Mouse (Mus musculus) limb, embryonic 14.5 days (tissue): ENCODE data around the gene Engase. TPM values are rescaled to one million over a fixed set of nuclear protein-coding genes. Genes with fewer than 3 reads are reported as not detected.

Experiments used
- ATAC-seq: fragments of 200-750 bp; cut with Nextera tagmentation; 2 replicates; pipeline ENCODE4 v1.8.0; 2017; ENCODE audit warnings: low read depth, moderate number of reproducible peaks, moderate TSS enrichment; ENCODE audit not compliant: low FRiP score
- DNase-seq: peaks from one replicate; pipeline ENCODE4 v3.0.0-alpha.2; 2015; ENCODE audit warnings: low spot score
- H3K27ac ChIP-seq: fragments of 300-500 bp; sonication (generic); replicated peaks from 2 replicates; pipeline ENCODE4 v1.5.1; 2014; ENCODE audit warnings: low read depth, mild to moderate bottlenecking, low read length, moderate library complexity, mixed read lengths
- H3K27me3 ChIP-seq: fragments of 300-500 bp; sonication (generic); 2 replicates; pipeline ENCODE4 v1.6.1; 2014; ENCODE audit warnings: low read length, mixed read lengths; ENCODE audit not compliant: control insufficient read depth, insufficient read depth
- H3K36me3 ChIP-seq: fragments of 300-500 bp; sonication (generic); 2 replicates; pipeline ENCODE4 v1.6.1; 2014; ENCODE audit warnings: mild to moderate bottlenecking, low read length, moderate library complexity, mixed read lengths; ENCODE audit not compliant: control insufficient read depth, insufficient read depth
- H3K4me1 ChIP-seq: fragments of 300-500 bp; sonication (generic); 2 replicates; pipeline ENCODE4 v1.6.1; 2014; ENCODE audit warnings: antibody characterized with exemption, low read length, mixed read lengths; ENCODE audit not compliant: control insufficient read depth, insufficient read depth
- H3K4me2 ChIP-seq: fragments of 300-500 bp; sonication (generic); replicated peaks from 2 replicates; pipeline ENCODE4 v1.6.1; 2014; ENCODE audit warnings: low read depth, mild to moderate bottlenecking, low read length, moderate library complexity; ENCODE audit not compliant: severe bottlenecking
- H3K4me3 ChIP-seq: fragments of 300-500 bp; sonication (generic); replicated peaks from 2 replicates; pipeline ENCODE4 v1.5.1; 2014; ENCODE audit warnings: low read length
- H3K9ac ChIP-seq: fragments of 300-500 bp; sonication (generic); 2 replicates; pipeline ENCODE4 v1.6.1; 2014; ENCODE audit warnings: mild to moderate bottlenecking, low read depth, low read length, moderate library complexity; ENCODE audit not compliant: severe bottlenecking
- H3K9me3 ChIP-seq: fragments of 300-500 bp; sonication (generic); 2 replicates; pipeline ENCODE4 v1.6.1; 2016; ENCODE audit warnings: low read length; ENCODE audit not compliant: control insufficient read depth
- POLR2A ChIP-seq: fragments of 200-500 bp; IDR thresholded peaks from 2 replicates; pipeline ENCODE4 v1.8.0; 2012; ENCODE audit warnings: inconsistent platforms, mild to moderate bottlenecking, moderate library complexity, borderline replicate concordance; ENCODE audit not compliant: insufficient read depth, insufficient read length; ENCODE audit errors: extremely low read depth
- WGBS: fragments of 180-500 bp; shearing (Covaris S2); extraction: QIAGEN DNeasy Blood & Tissue Kit; methylation state at CpG from one replicate; pipeline ENCODE4 v1.1.7; 2014; 5-methylcytosine and 5-hydroxymethylcytosine counted together
- polyA plus RNA-seq, 2 experiments: library from polyadenylated mRNA; depleted of rRNA in 1 of 2; stranded (reverse) in 1 of 2; unstranded in 1 of 2; fragments of >200 nt; fragmentation: Nextera tagmentation in 1 of 2; extraction: Ambion mirVana in 1 of 2; gene quantifications; 2 replicates each; pipeline versions ENCODE4 v1.2.1 to v1.2.3; 2012 to 2014

Gene Engase
- polyA plus RNA-seq, 2 experiments: 4.5 to 7.9 TPM

DNA sequence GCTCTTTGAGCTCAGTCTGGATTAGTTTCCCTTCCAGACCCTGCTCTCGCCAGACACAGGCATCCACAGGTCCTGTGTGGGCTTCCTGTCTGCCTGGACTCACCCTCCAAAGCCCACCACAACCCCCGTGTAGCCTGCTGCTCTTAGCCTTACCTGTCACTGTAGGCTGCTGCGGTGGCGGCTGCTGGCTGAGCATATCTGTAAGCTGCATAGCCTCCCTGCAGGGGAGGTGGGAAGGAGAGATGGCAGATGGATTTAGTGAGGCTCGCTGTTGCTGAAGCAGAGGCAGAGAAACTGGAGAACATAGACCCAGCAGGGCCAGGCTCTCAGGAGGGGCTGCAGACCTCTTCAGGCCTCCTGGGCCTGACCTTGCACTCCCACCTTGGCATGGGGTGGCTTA lies 18.4 kb downstream of the Engase start:
- ATAC-seq (no peak), DNase-seq (no peak)
- TF ChIP-seq POLR2A: no peak
- Histone ChIP-seq H3K27me3 (no peaks in the 10 kb centered on the region), H3K4me3 (no peak overlapping the region), H3K9ac (no peak overlapping the region), H3K36me3 (no peaks in the 10 kb centered on the region), H3K9me3 (no peaks in the 10 kb centered on the region), H3K4me2 (no peak overlapping the region), H3K4me1 (peaks cover 5% of the 10 kb centered on the region; the same call in 1 of the 2 replicates), H3K27ac (no peak overlapping the region)
- WGBS: 26% methylated on average over 5 of the region's 5 CpGs

DNA sequence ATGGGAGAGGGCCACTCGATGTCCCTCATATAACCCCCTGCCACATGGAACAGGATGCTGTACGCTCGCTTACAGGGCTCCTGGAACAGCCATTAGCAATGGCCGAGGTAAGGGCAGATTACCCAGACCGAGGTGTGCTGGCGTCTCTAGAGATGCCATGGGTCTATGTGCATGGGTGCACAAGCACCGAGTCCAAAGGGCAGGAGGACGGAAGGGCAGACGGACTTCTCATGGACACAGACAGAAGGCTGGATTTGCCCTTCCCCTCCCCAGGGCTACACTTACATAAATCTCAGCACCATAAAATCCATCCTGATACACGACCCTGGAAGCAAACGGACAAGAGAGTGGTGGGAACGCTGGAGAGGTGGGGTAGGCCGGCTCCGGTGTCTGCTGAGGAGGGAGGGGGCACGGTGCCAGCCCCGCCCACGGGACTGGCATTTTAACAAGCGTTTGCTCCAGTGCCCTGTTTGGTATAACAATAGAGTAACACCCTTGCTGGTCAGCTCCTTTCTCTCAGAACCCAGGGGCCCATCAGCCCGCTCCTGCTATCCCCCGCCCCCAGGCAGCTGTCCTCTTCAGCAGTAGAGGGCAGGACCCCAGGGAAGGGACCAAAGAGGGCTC lies 19.5 kb downstream of the Engase start:
- Histone ChIP-seq H3K27ac (no peak overlapping the region), H3K9ac (no peak overlapping the region), H3K9me3 (no peaks in the 10 kb centered on the region), H3K4me1 (no peaks in the 10 kb centered on the region; the same call in 1 of the 2 replicates), H3K4me3 (no peak overlapping the region), H3K27me3 (no peaks in the 10 kb centered on the region), H3K36me3 (no peaks in the 10 kb centered on the region), H3K4me2 (no peak overlapping the region)
- no peak for DNase-seq
- no peak for ATAC-seq
- 44% methylated on average over 18 of the region's 20 CpGs for WGBS
- TF ChIP-seq POLR2A: no peak

DNA sequence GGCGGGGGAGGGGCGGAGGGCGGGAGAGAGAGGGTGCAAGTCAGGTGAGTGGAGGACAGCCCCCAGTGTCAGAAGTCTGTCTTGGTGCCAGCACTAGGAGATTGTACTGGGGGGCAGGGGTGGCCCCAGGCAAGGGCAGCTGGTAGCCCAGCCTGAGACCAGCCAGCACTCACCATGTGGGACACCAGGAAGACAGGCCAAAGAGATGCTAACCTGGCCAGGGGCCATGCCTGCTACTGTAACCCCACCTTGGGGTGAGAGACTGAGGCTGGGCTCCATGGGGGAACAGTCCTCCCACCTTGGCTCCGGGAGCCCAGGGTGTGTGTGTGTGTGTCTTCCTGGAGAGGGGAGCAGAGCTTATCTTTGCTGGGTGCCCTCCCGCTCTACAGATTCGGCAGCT lies 26.4 kb downstream of the Engase start:
- WGBS: 61% methylated on average over 6 of the region's 6 CpGs
- ATAC-seq: no peak
- no peak for TF ChIP-seq POLR2A
- no peak overlapping the region for H3K4me3 ChIP-seq
- H3K4me2 ChIP-seq: no peak overlapping the region
- H3K9me3 ChIP-seq: no peaks in the 10 kb centered on the region
- 0 out of 2 replicates have a peak overlapping the region, but pooled peaks have one; percentile 16 for H3K9ac ChIP-seq
- H3K27me3 ChIP-seq: peaks cover 12% of the 10 kb centered on the region; the same call in 1 of the 2 replicates
- H3K27ac ChIP-seq: no peak overlapping the region
- H3K4me1 ChIP-seq: no peaks in the 10 kb centered on the region
- H3K36me3 ChIP-seq: no peaks in the 10 kb centered on the region
- DNase-seq: no peak

DNA sequence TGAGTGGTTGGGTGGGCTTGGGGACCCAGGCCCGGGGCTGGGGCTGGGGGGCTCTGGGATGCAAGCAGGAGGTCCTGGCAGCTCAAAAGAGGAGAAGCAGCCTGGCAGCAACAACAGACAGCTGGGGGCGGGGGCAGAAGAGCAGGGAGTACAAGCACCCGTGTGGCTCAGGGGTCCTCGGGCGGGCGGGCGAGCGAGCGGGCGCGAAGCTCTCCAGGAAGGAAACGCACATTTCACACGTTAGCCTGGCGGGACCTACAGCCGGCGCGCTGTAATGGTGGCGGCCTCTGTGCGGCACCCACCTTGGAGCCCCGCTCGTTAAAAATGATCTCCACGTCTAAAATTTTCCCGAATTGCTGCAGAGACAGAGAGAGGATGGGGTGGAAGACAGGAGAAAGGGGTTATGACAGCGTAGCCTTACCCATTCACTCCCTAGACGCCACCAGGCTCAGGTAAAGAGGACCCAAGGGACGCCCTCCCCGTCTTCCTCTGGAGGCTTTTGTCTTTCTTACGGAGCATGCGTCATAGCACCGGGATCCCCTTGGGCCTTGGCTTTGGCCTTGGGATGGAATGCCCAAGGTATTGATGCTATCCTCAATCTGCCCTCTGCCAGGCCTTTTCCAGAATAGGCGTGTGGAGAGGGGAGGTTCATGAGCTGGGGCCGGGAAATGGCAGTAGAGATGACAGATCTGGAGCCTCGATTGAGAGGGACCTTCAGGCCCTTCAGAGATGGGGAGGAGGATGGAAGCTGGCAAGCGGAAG lies 27.0 kb downstream of the Engase start:
- 22% methylated on average over 33 of the region's 34 CpGs for WGBS
- peaks cover 12% of the 10 kb centered on the region; the same call in 1 of the 2 replicates for H3K27me3 ChIP-seq
- H3K4me2 ChIP-seq: no peak overlapping the region
- H3K4me1 ChIP-seq: no peaks in the 10 kb centered on the region
- no peak for ATAC-seq
- 0 out of 2 replicates have a peak overlapping the region, but pooled peaks have one; percentile 16 for H3K9ac ChIP-seq
- H3K36me3 ChIP-seq: no peaks in the 10 kb centered on the region
- TF ChIP-seq POLR2A: no peak
- H3K27ac ChIP-seq: no peak overlapping the region
- no peaks in the 10 kb centered on the region for H3K9me3 ChIP-seq
- H3K4me3 ChIP-seq: no peak overlapping the region
- DNase-seq: no peak

DNA sequence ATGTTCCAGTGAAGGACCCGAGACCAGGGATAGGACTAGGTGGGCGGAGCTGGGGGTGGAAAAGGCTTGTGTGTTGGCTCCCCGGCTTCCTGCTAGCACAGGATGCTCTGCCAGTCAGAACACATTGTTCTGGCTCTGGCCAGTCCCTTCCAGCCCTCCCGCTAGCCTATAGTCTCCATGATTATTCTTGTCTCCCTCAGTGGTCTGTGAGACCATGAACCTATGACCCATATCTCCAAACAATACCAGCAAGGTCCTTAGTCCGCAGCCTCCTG lies 27.5 kb downstream of the Engase start:
- H3K9me3 ChIP-seq: no peaks in the 10 kb centered on the region
- no peak overlapping the region for H3K9ac ChIP-seq
- H3K4me1 ChIP-seq: no peaks in the 10 kb centered on the region
- WGBS: 71% methylated on average over 5 of the region's 5 CpGs
- TF ChIP-seq POLR2A: no peak
- DNase-seq (no peak), ATAC-seq (no peak)
- H3K4me3 ChIP-seq: no peak overlapping the region
- no peak overlapping the region for H3K27ac ChIP-seq
- no peak overlapping the region for H3K4me2 ChIP-seq
- H3K36me3 ChIP-seq: no peaks in the 10 kb centered on the region
- peaks cover 12% of the 10 kb centered on the region; the same call in 1 of the 2 replicates for H3K27me3 ChIP-seq
